Mouse (Mus musculus) CD4-positive, CD25-positive, alpha-beta regulatory T cell, adult 2 months (primary cell): Measurements from ENCODE around the gene Ctag2.

Source experiments
- DNase-seq: peaks from one replicate; pipeline ENCODE4 v3.0.0-alpha.2; 2012; ENCODE audit warnings: low read depth, low spot score

Ctag2 gene

GRCm38 (mm10) chrX:65047344-65047743 lies at the start of gene Ctag2:
TSS of gene Ctag2 (plus strand) at chrX:65047644.
- no peak for DNase-seq
